Mouse (Mus musculus): Measurements from ENCODE around the gene Snx6. TPM values are rescaled to one million over a fixed set of nuclear protein-coding genes. Genes with fewer than 3 reads are reported as not detected.
A peak's percentile ranks its signal among the peaks of the same experiment; 100 is the strongest.
"Not testable (repeated sequence)": the region's sequence is repeated elsewhere in the genome, so short reads cannot be mapped to it uniquely, and the experiment has no call there.

The Snx6 gene
- total RNA-seq (2018; cell fraction: chromatin; rRNA removed) = 100 to 1,000 TPM in 18 of 26 experiments, 10 to 100 TPM in 8; 61.3 to 218 (median 151) TPM
- total RNA-seq (2018; cell fraction: cytosol; rRNA removed) = 100 to 1,000 TPM in 19 of 26 experiments, 10 to 100 TPM in 7; 88.1 to 130 (median 109) TPM
- total RNA-seq (2018; cell fraction: nucleus; rRNA removed) = 100 to 1,000 TPM in 5 of 26 experiments, 10 to 100 TPM in 21; 43.5 to 190 (median 74.0) TPM
- 111 to 154 TPM (median 121 TPM) in 3 replicates for polyA plus RNA-seq (2018)

GRCm38 (mm10) chr12:54795153-54795998 is at the start of gene Snx6:
TSS of gene Snx6 (minus strand) at chr12:54795703.
- H3K27ac ChIP-seq = peak within 1 kb of the TSS; percentile 58
- under 1% methylated on average over 75 of the region's 76 CpGs for WGBS (ENCODE audit: missing documents)
- H3K79me2 ChIP-seq (ENCODE audit: inconsistent target) = peaks cover 50% of the 10 kb centered on the region
- peak within 1 kb of the TSS; percentile 61 for H3K4me3 ChIP-seq (ENCODE audit: inconsistent target)
- no peaks in the 10 kb centered on the region; the same call in 1 of the 2 replicates for H3K36me3 ChIP-seq (ENCODE audit: inconsistent target)

- Histone ChIP-seq H3K79me2 (ENCODE audit: inconsistent target) (no peaks in the 10 kb centered on the region), H3K4me3 (ENCODE audit: inconsistent target) (no peak overlapping the region), H3K27ac (no peak overlapping the region), H3K36me3 (ENCODE audit: inconsistent target) (no peaks in the 10 kb centered on the region)
Observed at GRCm38 (mm10) chr12:54844415-54844814, 48.9 kb upstream of the Snx6 start.

GRCm38 (mm10) chr12:54841576-54841975 is 46.1 kb upstream of the Snx6 start:
- 93% methylated on average over 1 of the region's 1 CpGs for WGBS (ENCODE audit: missing documents)
- H3K36me3 ChIP-seq (ENCODE audit: inconsistent target) = no peaks in the 10 kb centered on the region

GRCm38 (mm10) chr12:54839815-54840214 is 44.3 kb upstream of the Snx6 start:
- 97% methylated on average over 2 of the region's 2 CpGs for WGBS (ENCODE audit: missing documents)
- Histone ChIP-seq H3K79me2 (ENCODE audit: inconsistent target) (no peaks in the 10 kb centered on the region), H3K27ac (no peak overlapping the region), H3K36me3 (ENCODE audit: inconsistent target) (no peaks in the 10 kb centered on the region), H3K4me3 (ENCODE audit: inconsistent target) (no peak overlapping the region)

More at GRCm38 (mm10) chr12:54841576-54841975, 46.1 kb upstream of the Snx6 start:
- Histone ChIP-seq H3K4me3 (ENCODE audit: inconsistent target) (no peak overlapping the region), H3K27ac (no peak overlapping the region), H3K79me2 (ENCODE audit: inconsistent target) (no peaks in the 10 kb centered on the region)

DNA sequence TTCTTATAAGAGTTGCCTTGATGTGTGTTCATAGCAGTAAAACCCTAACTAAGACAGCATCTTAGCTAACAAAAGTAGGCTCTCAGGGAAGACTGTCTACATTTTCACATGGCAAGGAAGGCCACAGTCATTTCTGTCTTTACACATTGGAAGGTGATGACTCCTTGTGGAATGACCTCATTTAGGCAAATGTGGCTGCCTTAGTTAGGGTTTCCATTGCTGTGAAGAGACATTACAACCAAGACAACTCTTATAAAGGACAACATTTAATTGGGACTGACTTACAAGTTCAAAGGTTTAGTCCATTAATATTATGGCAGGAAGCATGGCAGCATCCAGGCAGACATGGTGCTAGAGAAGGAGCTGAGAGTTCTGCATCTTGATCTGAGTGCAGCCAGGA is 43.4 kb upstream of the Snx6 start:
- H3K4me3 ChIP-seq (ENCODE audit: inconsistent target) = no peak overlapping the region
- no peaks in the 10 kb centered on the region for H3K36me3 ChIP-seq (ENCODE audit: inconsistent target)
- no peak overlapping the region for H3K27ac ChIP-seq
- no peaks in the 10 kb centered on the region for H3K79me2 ChIP-seq (ENCODE audit: inconsistent target)

DNA sequence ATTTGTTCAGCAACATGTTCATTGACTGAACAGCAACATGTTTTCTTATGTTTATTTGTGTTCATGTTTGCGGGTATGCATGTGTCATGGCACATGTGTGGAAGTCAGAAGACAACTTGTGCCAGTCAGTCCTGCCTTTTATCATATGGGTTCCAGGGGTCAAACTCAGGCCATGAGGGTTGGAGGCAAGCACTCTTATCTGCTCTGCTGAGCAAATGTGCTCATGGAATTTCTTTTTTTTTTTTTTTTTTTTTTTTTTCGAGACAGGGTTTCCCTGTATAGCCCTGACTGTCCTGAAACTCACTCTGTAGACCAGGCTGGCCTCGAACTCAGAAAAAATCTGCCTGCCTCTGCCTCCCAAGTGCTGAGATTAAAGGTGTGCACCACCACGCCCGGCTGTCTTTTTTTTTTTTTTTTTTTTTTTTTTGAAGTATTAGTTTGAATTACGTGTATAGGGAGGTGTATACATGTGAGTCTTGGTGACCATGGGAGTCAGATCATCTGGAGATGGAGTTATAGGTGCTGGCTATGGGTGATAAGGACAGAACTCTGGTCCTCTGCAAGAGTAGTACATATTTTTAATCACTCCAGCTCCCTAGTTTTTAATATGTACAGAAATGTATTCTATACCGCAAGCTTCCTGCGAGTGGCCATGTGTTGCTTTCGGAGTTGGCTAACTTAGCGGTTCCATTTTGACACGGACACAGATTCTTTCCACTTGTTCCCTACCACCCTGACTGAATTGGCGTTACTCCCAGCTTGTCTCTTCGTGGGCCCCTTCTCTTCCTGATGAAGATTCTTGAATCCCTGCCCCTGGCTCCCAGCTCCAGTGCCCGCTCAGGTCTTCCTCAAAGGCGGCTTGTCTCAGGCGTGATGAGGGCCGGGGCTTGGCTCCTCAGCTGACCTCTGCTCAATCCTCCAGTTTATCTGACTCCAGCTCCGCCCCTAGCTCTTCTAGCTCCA is 40.4 kb upstream of the Snx6 start:
- Histone ChIP-seq H3K27ac (0 out of 2 replicates have a peak overlapping the region, but pooled peaks have one; percentile 27), H3K4me3 (ENCODE audit: inconsistent target) (no peak overlapping the region), H3K36me3 (ENCODE audit: inconsistent target) (no peaks in the 10 kb centered on the region), H3K79me2 (ENCODE audit: inconsistent target) (no peaks in the 10 kb centered on the region)
- WGBS (ENCODE audit: missing documents) = 90% methylated on average over 13 of the region's 18 CpGs

DNA sequence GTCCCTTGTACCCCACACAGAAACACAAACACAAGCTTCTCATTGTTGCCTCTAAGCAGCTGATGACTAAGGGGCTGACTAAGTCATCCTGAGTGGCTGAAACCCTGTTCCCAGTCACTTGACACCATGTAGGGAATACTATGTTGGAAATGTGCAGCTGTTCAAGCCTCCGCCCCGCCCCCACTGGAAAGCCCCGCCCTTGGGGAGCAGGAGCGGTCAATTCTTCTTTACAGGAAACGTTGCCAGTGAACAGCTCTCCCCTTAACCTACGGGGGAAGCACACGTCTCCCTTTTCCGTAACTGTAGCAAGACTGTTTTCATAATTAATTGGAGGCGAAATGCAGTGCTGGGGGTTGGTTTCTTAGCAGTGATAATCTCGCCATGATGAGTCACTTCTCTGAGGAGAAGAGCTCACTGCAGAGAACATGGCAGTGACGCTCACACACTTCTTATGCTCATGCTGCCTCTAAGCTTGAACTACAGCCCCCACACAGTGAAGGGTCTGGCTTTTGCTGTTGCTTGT is 39.5 kb upstream of the Snx6 start:
- peak overlapping the region; percentile 29 for H3K4me3 ChIP-seq (ENCODE audit: inconsistent target)
- WGBS (ENCODE audit: missing documents) = 8% methylated on average over 10 of the region's 11 CpGs
- peak overlapping the region; percentile 27 for H3K27ac ChIP-seq
- no peaks in the 10 kb centered on the region for H3K79me2 ChIP-seq (ENCODE audit: inconsistent target)
- no peaks in the 10 kb centered on the region for H3K36me3 ChIP-seq (ENCODE audit: inconsistent target)

GRCm38 (mm10) chr12:54833856-54834399 is 38.4 kb upstream of the Snx6 start:
- H3K36me3 ChIP-seq (ENCODE audit: inconsistent target) = no peaks in the 10 kb centered on the region
- H3K4me3 ChIP-seq (ENCODE audit: inconsistent target) = no peak overlapping the region
- no peak overlapping the region for H3K27ac ChIP-seq
- no peaks in the 10 kb centered on the region for H3K79me2 ChIP-seq (ENCODE audit: inconsistent target)
- 56% methylated on average over 9 of the region's 9 CpGs for WGBS (ENCODE audit: missing documents)

GRCm38 (mm10) chr12:54831927-54832326 is 36.4 kb upstream of the Snx6 start:
- not testable (repeated sequence) for H3K79me2 ChIP-seq (ENCODE audit: inconsistent target); H3K27ac ChIP-seq; H3K4me3 ChIP-seq (ENCODE audit: inconsistent target); H3K36me3 ChIP-seq (ENCODE audit: inconsistent target)
- 90% methylated on average over 1 of the region's 1 CpGs for WGBS (ENCODE audit: missing documents)

GRCm38 (mm10) chr12:54830574-54830973 is 35.1 kb upstream of the Snx6 start:
- 5% methylated on average over 6 of the region's 6 CpGs for WGBS (ENCODE audit: missing documents)
- no peak overlapping the region for H3K27ac ChIP-seq
- no peak overlapping the region for H3K4me3 ChIP-seq (ENCODE audit: inconsistent target)
- H3K36me3 ChIP-seq (ENCODE audit: inconsistent target) = no peaks in the 10 kb centered on the region
- no peaks in the 10 kb centered on the region for H3K79me2 ChIP-seq (ENCODE audit: inconsistent target)

GRCm38 (mm10) chr12:54829876-54830275 is 34.4 kb upstream of the Snx6 start:
- H3K27ac ChIP-seq = no peak overlapping the region
- WGBS (ENCODE audit: missing documents) = 69% methylated on average over 5 of the region's 5 CpGs
- no peaks in the 10 kb centered on the region for H3K79me2 ChIP-seq (ENCODE audit: inconsistent target)
- no peaks in the 10 kb centered on the region for H3K36me3 ChIP-seq (ENCODE audit: inconsistent target)
- H3K4me3 ChIP-seq (ENCODE audit: inconsistent target) = no peak overlapping the region

DNA sequence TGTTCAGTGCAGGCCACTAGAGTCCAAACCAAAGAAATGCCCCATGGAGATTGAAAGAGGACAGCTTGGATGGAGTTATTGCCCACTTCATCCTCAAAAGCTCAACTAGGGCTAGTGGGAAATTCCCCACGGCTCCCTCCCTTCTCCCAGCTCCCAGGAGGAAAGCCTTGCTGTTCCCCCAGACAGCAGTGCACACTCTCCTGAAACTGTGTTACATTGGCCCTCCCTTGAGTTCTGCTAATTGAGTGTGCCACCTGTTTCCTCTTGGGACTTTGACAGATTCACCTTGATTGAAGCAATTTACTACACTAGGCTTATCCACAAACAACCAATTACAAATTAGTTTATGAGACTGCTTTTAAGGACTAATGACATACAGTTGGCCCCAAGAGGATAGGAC is 32.5 kb upstream of the Snx6 start:
- Histone ChIP-seq H3K27ac (no peak overlapping the region), H3K36me3 (ENCODE audit: inconsistent target) (no peaks in the 10 kb centered on the region)

DNA sequence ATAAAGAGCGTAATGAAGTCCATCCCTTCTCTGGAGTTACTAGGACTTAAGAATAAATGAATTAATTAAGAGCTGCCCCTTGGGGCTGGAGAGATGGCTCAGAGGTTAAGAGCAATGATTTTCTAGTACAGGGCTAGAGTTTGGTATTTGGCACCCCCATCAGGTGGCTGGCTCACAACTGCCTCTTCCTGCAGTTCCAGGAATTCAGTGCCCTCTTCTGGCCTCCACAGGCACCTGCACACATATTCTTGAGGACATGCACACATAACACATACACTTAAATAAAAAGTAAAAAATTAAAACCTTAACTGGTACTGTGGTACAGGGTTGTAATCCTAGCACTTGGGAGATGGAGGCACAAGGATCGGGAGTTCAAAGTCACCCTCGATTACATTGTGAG is 29.7 kb upstream of the Snx6 start:
- H3K4me3 ChIP-seq (ENCODE audit: inconsistent target) = no peak overlapping the region
- H3K79me2 ChIP-seq (ENCODE audit: inconsistent target) = no peaks in the 10 kb centered on the region
- H3K36me3 ChIP-seq (ENCODE audit: inconsistent target) = no peaks in the 10 kb centered on the region
- no peak overlapping the region for H3K27ac ChIP-seq
- 100% methylated on average over 3 of the region's 3 CpGs for WGBS (ENCODE audit: missing documents)

More for the DNA sequence above, 32.5 kb upstream of the Snx6 start:
- H3K79me2 ChIP-seq (ENCODE audit: inconsistent target) = no peaks in the 10 kb centered on the region
- H3K4me3 ChIP-seq (ENCODE audit: inconsistent target) = no peak overlapping the region
- 94% methylated on average over 1 of the region's 1 CpGs for WGBS (ENCODE audit: missing documents)

GRCm38 (mm10) chr12:54822836-54823426 is 27.4 kb upstream of the Snx6 start:
- 31% methylated on average over 4 of the region's 4 CpGs for WGBS (ENCODE audit: missing documents)
- no peaks in the 10 kb centered on the region for H3K36me3 ChIP-seq (ENCODE audit: inconsistent target)
- no peaks in the 10 kb centered on the region for H3K79me2 ChIP-seq (ENCODE audit: inconsistent target)
- H3K27ac ChIP-seq = peak overlapping the region; percentile 56
- H3K4me3 ChIP-seq (ENCODE audit: inconsistent target) = no peak overlapping the region

Measured in macrophage (primary cell).